Mouse (Mus musculus) frontal cortex, postnatal 25 days (tissue): ENCODE measurements around the gene Rgs6.

Experiments
- DNase-seq, 2 experiments: peaks; one replicate each; pipeline ENCODE4 v3.0.0; 2022; ENCODE audit warnings: low spot score in 2 of 2

Gene Rgs6

GRCm38 (mm10) chr12:83087010-83087409, 498.9 kb downstream of the Rgs6 start:
- DNase-seq: no peak

GRCm38 (mm10) chr12:83087555-83087954, 499.5 kb downstream of the Rgs6 start:
- DNase-seq: no peak

GRCm38 (mm10) chr12:83092001-83092400, 503.9 kb downstream of the Rgs6 start:
- no peak for DNase-seq

GRCm38 (mm10) chr12:83097787-83098186, 509.7 kb downstream of the Rgs6 start:
- DNase-seq: no peak

- DNase-seq: no peak
Observed at GRCm38 (mm10) chr12:83098646-83099371, 510.7 kb downstream of the Rgs6 start.

GRCm38 (mm10) chr12:83099920-83100319, 511.8 kb downstream of the Rgs6 start:
- DNase-seq: no peak

GRCm38 (mm10) chr12:83100413-83100812, 512.3 kb downstream of the Rgs6 start:
- DNase-seq: no peak

GRCm38 (mm10) chr12:83100848-83101247, 512.8 kb downstream of the Rgs6 start:
- DNase-seq: no peak

GRCm38 (mm10) chr12:83105514-83106119, 517.5 kb downstream of the Rgs6 start:
- no peak for DNase-seq

GRCm38 (mm10) chr12:83106120-83106517, 518.0 kb downstream of the Rgs6 start:
- DNase-seq: no peak

- DNase-seq: no peak
Observed at GRCm38 (mm10) chr12:83109486-83109885, 521.4 kb downstream of the Rgs6 start.

- DNase-seq: no peak
Observed at GRCm38 (mm10) chr12:83109891-83110630, 522.0 kb downstream of the Rgs6 start.

GRCm38 (mm10) chr12:83110711-83111110, 522.6 kb downstream of the Rgs6 start:
- DNase-seq: no peak

- DNase-seq: no peak
Observed at GRCm38 (mm10) chr12:83112283-83112682, 524.2 kb downstream of the Rgs6 start.

- DNase-seq: no peak
Observed at GRCm38 (mm10) chr12:83112901-83113628, 525.0 kb downstream of the Rgs6 start.

- no peak for DNase-seq
Observed at GRCm38 (mm10) chr12:83113971-83114370, 525.9 kb downstream of the Rgs6 start.

- DNase-seq: peak; percentile 54 to 63
Observed at GRCm38 (mm10) chr12:83114396-83115053, 526.4 kb downstream of the Rgs6 start.

- no peak for DNase-seq
Observed at GRCm38 (mm10) chr12:83124111-83124510, 536.0 kb downstream of the Rgs6 start.

- DNase-seq: no peak
Observed at GRCm38 (mm10) chr12:83125284-83125683, 537.2 kb downstream of the Rgs6 start.

- DNase-seq: no peak
Observed at GRCm38 (mm10) chr12:83126923-83127322, 538.8 kb downstream of the Rgs6 start.

- DNase-seq: no peak
Observed at GRCm38 (mm10) chr12:83127955-83128354, 539.9 kb downstream of the Rgs6 start.

GRCm38 (mm10) chr12:83128606-83129005, 540.5 kb downstream of the Rgs6 start:
- no peak for DNase-seq
